Mouse (Mus musculus) intestine, postnatal 0 days (tissue): Measurements from ENCODE around the gene Bax. TPM values are rescaled to one million over a fixed set of nuclear protein-coding genes. Genes with fewer than 3 reads are reported as not detected.
"Not testable (repeated sequence)": the region's sequence is repeated elsewhere in the genome, so short reads cannot be mapped to it uniquely, and the experiment has no call there.

Experiments used
- ATAC-seq: fragments of 200-750 bp; cut with Nextera tagmentation; 2 replicates; pipeline ENCODE4 v1.8.0; 2017; ENCODE audit warnings: mild to moderate bottlenecking, moderate TSS enrichment, moderate library complexity
- H3K27ac ChIP-seq: fragments of 300-500 bp; sonication (generic); 2 replicates; pipeline ENCODE4 v1.5.1; 2014; ENCODE audit warnings: mild to moderate bottlenecking, low read depth, low read length, moderate library complexity
- H3K27me3 ChIP-seq: fragments of 300-500 bp; sonication (generic); replicated peaks from 2 replicates; pipeline ENCODE4 v1.6.1; 2014; ENCODE audit warnings: low read length, mixed read lengths; ENCODE audit not compliant: control insufficient read depth, insufficient read depth
- H3K36me3 ChIP-seq: fragments of 300-500 bp; sonication (generic); 2 replicates; pipeline ENCODE4 v1.6.1; 2014; ENCODE audit warnings: mild to moderate bottlenecking, moderate library complexity; ENCODE audit not compliant: control insufficient read depth, insufficient read depth
- H3K4me1 ChIP-seq: fragments of 300-500 bp; sonication (generic); replicated peaks from 2 replicates; pipeline ENCODE4 v1.6.1; 2014; ENCODE audit warnings: antibody characterized with exemption, low read length, mixed read lengths; ENCODE audit not compliant: control insufficient read depth, insufficient read depth
- H3K4me2 ChIP-seq: fragments of 300-500 bp; sonication (generic); replicated peaks from 2 replicates; pipeline ENCODE4 v1.6.1; 2014; ENCODE audit warnings: low read depth, mild to moderate bottlenecking, moderate library complexity
- H3K4me3 ChIP-seq: fragments of 300-500 bp; sonication (generic); 2 replicates; pipeline ENCODE4 v1.5.1; 2014; ENCODE audit warnings: low read depth, low read length
- H3K9ac ChIP-seq: fragments of 300-500 bp; sonication (generic); 2 replicates; pipeline ENCODE4 v1.6.1; 2014; ENCODE audit warnings: mild to moderate bottlenecking, low read depth, low read length
- H3K9me3 ChIP-seq: fragments of 300-500 bp; sonication (generic); 2 replicates; pipeline ENCODE4 v1.6.1; 2016; ENCODE audit warnings: mixed run types; ENCODE audit not compliant: control insufficient read depth
- CTCF ChIP-seq: sonication (generic); IDR thresholded peaks from 2 replicates; pipeline ENCODE4 v1.5.1; 2016; ENCODE audit warnings: low read depth, mild to moderate bottlenecking, control low read depth, antibody characterized with exemption, moderate library complexity
- WGBS: fragments of 180-500 bp; shearing (Covaris S2); extraction: QIAGEN DNeasy Blood & Tissue Kit; methylation state at CpG from one replicate; pipeline ENCODE4 v1.1.7; 2014; 5-methylcytosine and 5-hydroxymethylcytosine counted together
- polyA plus RNA-seq: library from polyadenylated mRNA; unstranded; fragments of >200 nt; fragmentation: Nextera tagmentation; extraction: Ambion mirVana; gene quantifications from 2 replicates; pipeline ENCODE4 v1.2.1, GENCODE M21; 2015

Gene Bax
- polyA plus RNA-seq, 1 experiment from 2014 or later = 180 TPM

DNA sequence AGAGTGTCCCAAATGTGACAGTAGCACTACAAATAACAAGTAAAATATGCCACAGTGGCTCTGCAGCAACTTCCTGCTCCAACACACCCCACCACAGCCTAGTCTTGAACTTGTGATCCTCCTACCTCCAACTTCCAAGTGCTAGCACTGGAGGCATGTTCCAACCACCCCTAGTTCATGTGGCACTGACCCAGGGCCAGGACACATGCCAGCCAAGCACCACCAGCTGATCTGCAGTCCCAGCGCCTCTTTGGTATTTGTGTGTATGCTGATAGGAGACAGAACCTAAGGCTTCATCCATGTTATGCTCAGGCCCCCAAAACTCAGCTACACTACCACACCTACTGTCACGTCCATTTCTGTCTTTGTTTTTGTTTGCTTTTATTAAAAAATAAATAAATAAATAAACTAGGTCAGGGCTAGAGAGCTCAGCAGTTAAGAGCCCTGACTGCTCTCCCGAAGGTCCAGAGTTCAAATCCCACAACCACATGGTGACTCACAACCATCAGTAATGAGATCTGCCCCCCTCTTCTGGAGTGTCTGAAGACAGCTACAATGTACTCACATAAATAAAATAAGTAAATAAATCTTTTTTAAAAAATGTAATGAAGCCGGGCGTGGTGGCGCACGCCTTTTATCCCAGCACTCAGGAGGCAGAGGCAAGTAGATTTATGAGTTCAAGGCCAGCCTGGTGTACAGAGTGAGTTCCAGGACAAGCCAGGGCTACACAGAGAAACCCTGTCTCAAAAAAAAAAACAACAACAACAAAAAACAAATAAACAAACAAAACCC, 2.5 kb downstream of the Bax start:
- Histone ChIP-seq H3K27ac (no peak overlapping the region), H3K4me3 (no peak overlapping the region), H3K27me3 (no peaks in the 10 kb centered on the region), H3K36me3 (peaks cover 21% of the 10 kb centered on the region), H3K4me2 (no peak overlapping the region), H3K4me1 (0 out of 2 replicates have a peak, but pooled peaks cover 14% of the 10 kb centered on the region), H3K9ac (no peak overlapping the region), H3K9me3 (no peaks in the 10 kb centered on the region)
- WGBS = 90% methylated on average over 7 of the region's 7 CpGs
- no peak for TF ChIP-seq CTCF
- ATAC-seq = no peak

DNA sequence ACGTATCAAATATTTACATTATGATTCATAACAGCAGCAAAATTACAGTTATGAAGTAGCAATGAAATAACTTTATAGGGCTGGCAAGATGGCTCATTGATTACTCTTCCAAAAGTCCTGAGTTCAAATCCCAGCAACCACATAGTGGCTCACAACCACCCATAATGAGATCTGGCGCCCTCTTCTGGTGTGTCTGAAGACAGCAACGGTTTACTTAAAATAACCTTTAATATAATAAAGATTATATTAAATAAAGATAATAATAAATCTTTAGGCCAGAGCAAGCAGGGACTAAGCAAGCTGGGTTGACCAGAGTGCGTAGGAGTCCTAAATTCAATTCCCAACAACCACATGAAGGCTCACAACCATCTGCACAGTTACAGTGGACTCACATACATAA, 3.8 kb downstream of the Bax start:
- not testable (repeated sequence) for ATAC-seq, H3K4me3 ChIP-seq, H3K9me3 ChIP-seq, H3K27ac ChIP-seq, H3K9ac ChIP-seq, H3K27me3 ChIP-seq, H3K4me2 ChIP-seq
- WGBS = 73% methylated on average over 4 of the region's 4 CpGs
- H3K4me1 ChIP-seq = 0 out of 2 replicates have a peak, but pooled peaks cover 14% of the 10 kb centered on the region
- H3K36me3 ChIP-seq = peaks cover 32% of the 10 kb centered on the region
- TF ChIP-seq CTCF = peak; percentile 43; the same call in 1 of the 2 replicates

DNA sequence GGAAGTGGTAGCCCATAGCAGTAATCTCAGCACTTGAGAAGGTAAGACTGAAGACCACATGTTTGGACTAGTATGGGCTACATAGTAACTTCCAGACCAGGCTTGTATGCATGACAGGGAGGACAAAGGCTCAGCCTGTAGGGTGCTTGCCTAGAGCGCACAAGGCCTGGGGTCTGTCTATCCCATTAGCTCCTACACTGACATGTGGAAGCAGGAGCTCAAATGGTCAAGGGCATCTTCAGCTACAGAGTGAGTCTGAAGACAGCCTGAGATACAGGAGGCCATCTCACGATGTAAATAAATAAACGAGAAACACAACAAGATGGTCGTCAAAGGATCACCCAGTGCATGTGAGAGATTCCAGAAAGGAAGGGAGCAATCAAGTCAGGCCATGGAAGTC, 4.4 kb downstream of the Bax start:
- Histone ChIP-seq H3K27ac (peak overlapping the region; percentile 94; the same call in 1 of the 2 replicates), H3K4me3 (no peak overlapping the region), H3K9me3 (no peaks in the 10 kb centered on the region), H3K4me1 (0 out of 2 replicates have a peak, but pooled peaks cover 14% of the 10 kb centered on the region), H3K27me3 (no peaks in the 10 kb centered on the region), H3K4me2 (no peak overlapping the region), H3K36me3 (peaks cover 37% of the 10 kb centered on the region), H3K9ac (no peak overlapping the region)
- 86% methylated on average over 4 of the region's 4 CpGs for WGBS
- TF ChIP-seq CTCF = no peak
- ATAC-seq = no peak

- peaks cover 43% of the 10 kb centered on the region for H3K36me3 ChIP-seq
- ATAC-seq = no peak
- H3K9ac ChIP-seq = no peak overlapping the region
- no peak overlapping the region for H3K4me3 ChIP-seq
- no peak for TF ChIP-seq CTCF
- peak overlapping the region; percentile 65 for H3K4me2 ChIP-seq
- no peaks in the 10 kb centered on the region for H3K9me3 ChIP-seq
- 0 out of 2 replicates have a peak, but pooled peaks cover 14% of the 10 kb centered on the region for H3K4me1 ChIP-seq
- no peaks in the 10 kb centered on the region for H3K27me3 ChIP-seq
- H3K27ac ChIP-seq = peak overlapping the region; percentile 94
- 87% methylated on average over 4 of the region's 4 CpGs for WGBS
Observed at GRCm38 (mm10) chr7:45461781-45462180, 4.9 kb downstream of the Bax start.

DNA sequence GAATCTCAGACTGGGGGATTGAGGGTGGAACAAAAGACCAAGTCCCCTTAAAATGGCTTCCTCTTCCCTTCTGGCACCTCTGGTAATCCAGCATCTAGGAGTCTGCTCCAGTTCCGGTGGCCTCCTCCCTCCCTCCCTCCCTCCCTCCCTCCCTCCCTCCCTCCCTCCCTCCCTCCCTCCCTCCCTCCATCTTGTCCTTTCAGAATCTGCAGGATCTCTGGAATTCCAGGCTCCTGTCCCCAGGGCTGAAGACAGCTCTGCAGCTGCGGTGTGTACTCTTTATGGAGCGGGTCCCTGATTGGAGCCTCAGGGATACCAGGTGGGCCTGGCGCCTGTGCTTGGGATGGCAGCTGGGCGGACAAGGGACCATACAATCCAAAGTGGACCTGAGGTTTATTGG, 5.4 kb downstream of the Bax start:
- WGBS = 44% methylated on average over 4 of the region's 5 CpGs
- peak overlapping the region; percentile 94 for H3K27ac ChIP-seq
- no peaks in the 10 kb centered on the region for H3K9me3 ChIP-seq
- H3K9ac ChIP-seq = peak overlapping the region; percentile 51; the same call in 1 of the 2 replicates
- H3K4me2 ChIP-seq = peak overlapping the region; percentile 65
- no peaks in the 10 kb centered on the region for H3K27me3 ChIP-seq
- H3K36me3 ChIP-seq = peaks cover 45% of the 10 kb centered on the region
- TF ChIP-seq CTCF = no peak
- 0 out of 2 replicates have a peak, but pooled peaks have one; percentile 0 for ATAC-seq
- 0 out of 2 replicates have a peak, but pooled peaks cover 14% of the 10 kb centered on the region for H3K4me1 ChIP-seq
- no peak overlapping the region for H3K4me3 ChIP-seq

DNA sequence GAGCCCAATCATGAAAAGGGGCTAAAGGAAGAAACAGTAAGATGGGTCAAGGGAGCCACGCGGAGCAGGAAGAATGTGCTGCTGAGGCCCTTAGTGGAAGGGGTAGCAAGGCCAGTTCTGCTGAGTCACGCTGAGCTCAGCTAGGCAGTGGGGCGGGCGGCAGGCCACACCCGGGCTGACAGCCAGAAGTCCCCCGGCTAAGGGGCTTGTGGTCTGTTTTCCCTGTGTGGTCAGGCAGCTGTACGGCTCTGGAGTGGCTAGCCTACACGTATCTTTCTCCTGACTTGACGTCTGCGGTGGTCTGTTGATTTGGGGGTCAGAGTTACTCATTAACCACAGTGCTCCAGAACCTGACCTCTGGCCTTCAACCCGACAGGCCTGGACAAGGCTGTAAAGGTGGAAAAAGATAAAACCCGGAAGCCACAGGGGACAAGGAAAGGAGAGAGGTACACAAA, 5.8 kb downstream of the Bax start:
- H3K4me3 ChIP-seq = peak overlapping the region; percentile 74
- peaks cover 45% of the 10 kb centered on the region for H3K36me3 ChIP-seq
- no peaks in the 10 kb centered on the region for H3K27me3 ChIP-seq
- 0 out of 2 replicates have a peak, but pooled peaks cover 11% of the 10 kb centered on the region for H3K4me1 ChIP-seq
- H3K9me3 ChIP-seq = no peaks in the 10 kb centered on the region
- H3K27ac ChIP-seq = peak overlapping the region; percentile 94
- peak overlapping the region; percentile 65 for H3K4me2 ChIP-seq
- TF ChIP-seq CTCF = no peak
- 3% methylated on average over 13 of the region's 13 CpGs for WGBS
- peak overlapping the region; percentile 51; the same call in 1 of the 2 replicates for H3K9ac ChIP-seq
- peak; percentile 50 for ATAC-seq
